Mouse (Mus musculus): Measurements from ENCODE around the gene Tpx2.

Gene Tpx2

GRCm38 (mm10) chr2:152942898-152943515 lies 95.2 kb downstream of the Tpx2 start:
- no peak for DNase-seq (ENCODE audit: low read depth in 1 of 2, low spot score in 2 of 2)

- DNase-seq (ENCODE audit: low read depth in 1 of 2, low spot score in 2 of 2), result no peak
Measured at GRCm38 (mm10) chr2:152943568-152943967, 95.8 kb downstream of the Tpx2 start.

- DNase-seq (ENCODE audit: low read depth in 1 of 2, low spot score in 2 of 2), result no peak
Measured at GRCm38 (mm10) chr2:152944013-152944412, 96.2 kb downstream of the Tpx2 start.

All from monocyte, adult 2 months (primary cell).